Mouse (Mus musculus): ENCODE measurements at regions not wholly inside any gene's neighbourhood (a gene's known extent, or its start where the extent isn't known, plus 50 kb on each side); places are given as distances from the start of the nearest gene placed in this dataset.
A peak's percentile ranks its signal among the peaks of the same experiment; 100 is the strongest.

DNA sequence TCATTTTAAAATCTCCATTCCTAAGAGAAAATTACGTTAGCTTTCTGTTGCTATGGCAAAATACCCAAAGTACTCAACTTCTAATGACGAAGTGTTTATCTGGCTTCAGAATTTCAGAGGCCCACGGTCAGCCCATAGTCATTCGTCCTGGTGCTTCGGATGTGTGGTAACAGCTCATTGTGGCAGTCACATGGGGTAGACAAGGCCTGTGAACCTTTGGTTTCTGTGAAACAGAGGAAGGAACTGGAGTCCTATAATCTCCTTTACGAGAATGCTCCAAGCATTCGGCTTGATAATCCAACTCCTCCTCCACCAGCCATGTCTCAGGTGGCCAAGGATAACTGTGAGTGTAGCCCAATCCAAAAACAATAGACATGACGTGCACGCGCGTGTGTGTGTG is 84.2 kb downstream of the Rchy1 start:
- Histone ChIP-seq H3K4me3 (replicated peaks in 1 of 3; ENCODE audit: low read depth in 2 of 3, low read length in 2 of 3, poor library complexity in 1 of 3) (no peak overlapping the region), H3K9ac (ENCODE audit: insufficient read depth, low read depth) (no peak overlapping the region), H3K4me1 (ENCODE audit: control insufficient read depth in 1 of 2, insufficient read depth in 2 of 2) (no peaks in the 10 kb centered on the region; a peak in 1 of 4 replicates), H3K79me2 (replicated peaks; ENCODE audit: control insufficient read depth, extremely low read depth, insufficient read depth, poor library complexity, severe bottlenecking) (no peaks in the 10 kb centered on the region), H3K36me3 (replicated peaks in 1 of 2; ENCODE audit: control insufficient read depth in 1 of 2, insufficient read depth in 1 of 2, low read length in 1 of 2) (no peaks in the 10 kb centered on the region), H3K9me3 (replicated peaks; ENCODE audit: low read length) (peaks cover 2% of the 10 kb centered on the region), H3K4me2 (ENCODE audit: insufficient read depth, low read depth, poor library complexity, severe bottlenecking) (no peak overlapping the region), H3K27ac (ENCODE audit: insufficient read depth, low read depth) (no peak overlapping the region), H3K27me3 (replicated peaks) (no peaks in the 10 kb centered on the region)
- dilution Hi-C loops (cut with MboI; ENCODE audit: extremely low pct_ligation_motif_present, extremely low pct_unique_long_range_greater_than_20kb, low sequenced_read_pairs) (no loop called here), in situ Hi-C loops (cut with MboI; ENCODE audit: low pct_ligation_motif_present, low pct_unique_long_range_greater_than_20kb, low sequenced_read_pairs) (no loop called here)
- no peak for TF ChIP-seq RCOR1 (conservative IDR thresholded peaks at IDR 0.05; ENCODE audit: low read depth, low read length)
- TF ChIP-seq HCFC1 (IDR thresholded peaks at IDR 0.05; ENCODE audit: low read depth, low read length): no peak
- no peak for TF ChIP-seq ZNF384 (IDR thresholded peaks at IDR 0.05; ENCODE audit: low read depth, low read length)
- no peak for TF ChIP-seq CHD2 (IDR thresholded peaks at IDR 0.05; ENCODE audit: low read length)
- no peak for TF ChIP-seq PAX5 (IDR thresholded peaks at IDR 0.05; ENCODE audit: low read length)
- no peak for TF ChIP-seq BHLHE40 (IDR thresholded peaks at IDR 0.05; ENCODE audit: low read depth, low read length)
- no peak for TF ChIP-seq TCF12 (IDR thresholded peaks at IDR 0.05; ENCODE audit: low read depth, low read length)
- DNase-seq (ENCODE audit: extremely low read depth): no peak

DNA sequence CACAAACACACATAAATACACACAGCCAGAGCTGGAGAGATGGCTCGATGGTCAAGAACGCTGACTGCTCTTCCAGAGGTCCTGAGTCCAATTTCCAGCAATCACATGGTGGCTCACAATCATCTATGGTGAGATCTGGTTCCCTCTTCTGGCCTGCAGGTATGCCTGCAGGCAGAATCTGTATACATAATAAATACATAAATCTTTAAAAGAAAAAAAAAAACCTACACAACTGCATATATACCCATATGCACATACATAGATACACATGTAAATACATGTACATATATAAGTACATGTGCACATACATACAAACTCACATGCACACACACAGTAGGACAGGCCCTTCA is 86.2 kb downstream of the Rchy1 start:
- Histone ChIP-seq H3K79me2 (replicated peaks; ENCODE audit: control insufficient read depth, extremely low read depth, insufficient read depth, poor library complexity, severe bottlenecking) (no peaks in the 10 kb centered on the region), H3K27me3 (replicated peaks) (no peaks in the 10 kb centered on the region), H3K4me3 (replicated peaks in 1 of 3; ENCODE audit: low read depth in 2 of 3, low read length in 2 of 3, poor library complexity in 1 of 3) (no peak overlapping the region), H3K9me3 (replicated peaks; ENCODE audit: low read length) (no peaks in the 10 kb centered on the region), H3K27ac (ENCODE audit: insufficient read depth, low read depth) (no peak overlapping the region), H3K4me1 (ENCODE audit: control insufficient read depth in 1 of 2, insufficient read depth in 2 of 2) (peaks cover 0 to under 1% of the 10 kb centered on the region in 2 experiments; a peak in 1 of 4 replicates), H3K36me3 (replicated peaks in 1 of 2; ENCODE audit: control insufficient read depth in 1 of 2, insufficient read depth in 1 of 2, low read length in 1 of 2) (no peaks in the 10 kb centered on the region), H3K9ac (ENCODE audit: insufficient read depth, low read depth) (no peak overlapping the region), H3K4me2 (ENCODE audit: insufficient read depth, low read depth, poor library complexity, severe bottlenecking) (no peak overlapping the region)
- DNase-seq (ENCODE audit: extremely low read depth): no peak
- TF ChIP-seq SMC3 (IDR thresholded peaks at IDR 0.05; ENCODE audit: low read depth, low read length) (peak; percentile 59), BHLHE40 (IDR thresholded peaks at IDR 0.05; ENCODE audit: low read depth, low read length) (no peak), USF1 (IDR thresholded peaks at IDR 0.05; ENCODE audit: low read depth, low read length) (no peak), MXI1 (IDR thresholded peaks at IDR 0.05; ENCODE audit: low read depth, low read length) (no peak), TCF12 (IDR thresholded peaks at IDR 0.05; ENCODE audit: low read depth, low read length) (no peak), CHD2 (IDR thresholded peaks at IDR 0.05; ENCODE audit: low read length) (no peak), ZC3H11A (IDR thresholded peaks at IDR 0.05; ENCODE audit: low read depth, low read length) (no peak), ZKSCAN1 (IDR thresholded peaks at IDR 0.05; ENCODE audit: borderline replicate concordance, low read depth, low read length) (no peak), TBP (conservative IDR thresholded peaks at IDR 0.05; ENCODE audit: low read depth, low read length) (no peak), UBTF (IDR thresholded peaks at IDR 0.05; ENCODE audit: low read depth, low read length) (no peak), RAD21 (IDR thresholded peaks at IDR 0.05; ENCODE audit: low read depth, low read length) (peak; percentile 53), CTCF (conservative IDR thresholded peaks at IDR 0.05 in 1 of 2, IDR thresholded peaks at IDR 0.05 in 1 of 2; ENCODE audit: low read depth in 2 of 2, low read length in 2 of 2) (peak in 1 of 2 experiments; percentile 46; a peak in 2 of 4 replicates), POLR2A (IDR thresholded peaks at IDR 0.05; ENCODE audit: low read depth, low read length) (no peak)
- dilution Hi-C loops (cut with MboI; ENCODE audit: extremely low pct_ligation_motif_present, extremely low pct_unique_long_range_greater_than_20kb, low sequenced_read_pairs): no loop called here
- in situ Hi-C loops (cut with MboI; ENCODE audit: low pct_ligation_motif_present, low pct_unique_long_range_greater_than_20kb, low sequenced_read_pairs): no loop called here
